Mouse (Mus musculus) hindbrain, postnatal 0 days (tissue): Measurements from ENCODE around the gene Wnt7a. TPM values are rescaled to one million over a fixed set of nuclear protein-coding genes. Genes with fewer than 3 reads are reported as not detected.
A peak's percentile ranks its signal among the peaks of the same experiment; 100 is the strongest.

Source experiments
- ATAC-seq: fragments of 200-750 bp; cut with Nextera tagmentation; 2 replicates; pipeline ENCODE4 v1.8.0; 2017; ENCODE audit warnings: mild to moderate bottlenecking, moderate TSS enrichment, moderate library complexity
- DNase-seq: peaks from one replicate; pipeline ENCODE4 v3.0.0-alpha.2; 2015; ENCODE audit warnings: low spot score
- H3K27ac ChIP-seq: fragments of 300-500 bp; sonication (generic); 2 replicates; pipeline ENCODE4 v1.5.1; 2014; ENCODE audit warnings: mild to moderate bottlenecking
- H3K27me3 ChIP-seq: fragments of 300-500 bp; sonication (generic); 2 replicates; pipeline ENCODE4 v1.6.1; 2014; ENCODE audit warnings: low read length, mixed read lengths; ENCODE audit not compliant: insufficient read depth
- H3K36me3 ChIP-seq: fragments of 300-500 bp; sonication (generic); 2 replicates; pipeline ENCODE4 v1.6.1; 2014; ENCODE audit warnings: low read length, mixed read lengths; ENCODE audit not compliant: insufficient read depth
- H3K4me1 ChIP-seq: fragments of 300-500 bp; sonication (generic); 2 replicates; pipeline ENCODE4 v1.6.1; 2014; ENCODE audit warnings: antibody characterized with exemption, low read length, mixed read lengths; ENCODE audit not compliant: insufficient read depth
- H3K4me2 ChIP-seq: fragments of 300-500 bp; sonication (generic); 2 replicates; pipeline ENCODE4 v1.6.1; 2014; ENCODE audit warnings: low read depth, mild to moderate bottlenecking, low read length, moderate library complexity, mixed read lengths
- H3K4me3 ChIP-seq: fragments of 300-500 bp; sonication (generic); 2 replicates; pipeline ENCODE4 v1.5.1; 2014; ENCODE audit warnings: low read length
- H3K9ac ChIP-seq: fragments of 300-500 bp; sonication (generic); replicated peaks from 2 replicates; pipeline ENCODE4 v1.6.1; 2014; ENCODE audit warnings: mild to moderate bottlenecking, low read length, moderate library complexity, mixed read lengths
- H3K9me3 ChIP-seq: fragments of 300-500 bp; sonication (generic); 2 replicates; pipeline ENCODE4 v1.6.1; 2016; ENCODE audit warnings: low read length, mixed read lengths
- CTCF ChIP-seq: IDR thresholded peaks from 2 replicates; pipeline ENCODE4 v1.5.1; 2016; ENCODE audit warnings: antibody characterized with exemption, control low read depth, low read depth
- WGBS: fragments of 180-500 bp; shearing (Covaris S2); extraction: QIAGEN DNeasy Blood & Tissue Kit; methylation state at CpG from one replicate; pipeline ENCODE4 v1.1.7; 2014; 5-methylcytosine and 5-hydroxymethylcytosine counted together
- polyA plus RNA-seq: library from polyadenylated mRNA; unstranded; fragments of >200 nt; fragmentation: Nextera tagmentation; extraction: Ambion mirVana; gene quantifications from 2 replicates; pipeline ENCODE4 v1.2.1, GENCODE M21; 2015
- total RNA-seq: library from RNA; depleted of rRNA; stranded (reverse); fragments of >200 nt; gene quantifications from 2 replicates; pipeline ENCODE4 v1.2.3, GENCODE M21; 2014; rRNA removed

Gene Wnt7a
- total RNA-seq (10.6 and 11.4 TPM in 2 replicates), polyA plus RNA-seq (5.8 and 6.2 TPM in 2 replicates)

DNA sequence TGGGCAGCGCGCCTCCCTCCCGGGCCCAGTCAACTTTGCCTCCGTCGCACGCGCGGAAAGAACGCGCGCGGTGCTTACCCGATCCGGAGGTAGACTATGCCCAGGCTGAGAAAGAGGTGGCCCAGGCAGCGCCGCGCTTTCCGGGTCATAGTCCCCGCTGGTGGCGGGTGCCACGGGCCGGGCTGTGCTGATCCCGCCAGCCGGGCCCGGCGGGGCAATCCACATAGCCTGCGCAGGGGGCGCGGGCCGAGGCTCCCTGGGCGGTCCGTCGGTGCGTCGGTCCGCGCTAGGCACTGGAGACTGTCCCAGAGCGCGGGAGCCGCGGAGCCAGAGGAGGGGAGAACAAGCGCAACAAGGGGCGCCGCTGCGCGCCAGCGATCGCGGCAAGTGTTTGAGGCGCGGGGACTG lies at the start of gene Wnt7a:
TSS of gene Wnt7a (minus strand) at position 403 of the 408 bp plus-strand sequence.
- no peaks in the 10 kb centered on the region for H3K36me3 ChIP-seq

DNA sequence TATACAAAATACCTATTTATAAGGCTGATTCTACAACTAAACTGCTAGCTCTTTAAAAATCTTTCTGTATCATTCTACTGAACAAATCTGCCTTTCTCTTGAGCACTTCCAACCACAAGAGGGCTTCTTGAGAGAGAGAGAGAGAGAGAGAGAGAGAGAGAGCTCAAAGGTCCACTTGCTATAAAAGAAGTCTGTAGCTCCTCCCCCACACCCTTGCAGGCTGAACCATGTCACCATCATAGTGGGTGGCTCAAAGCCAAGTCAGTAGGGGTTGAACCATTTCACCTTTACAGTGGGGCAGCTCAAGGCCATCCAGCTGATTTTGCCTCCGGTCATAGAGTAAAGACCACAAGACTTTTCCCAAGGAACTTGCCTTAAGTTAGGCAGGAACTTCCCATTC lies 48.3 kb upstream of the Wnt7a start:
- WGBS = 100% methylated on average over 1 of the region's 1 CpGs
- DNase-seq = no peak
- H3K27me3 ChIP-seq = no peaks in the 10 kb centered on the region
- H3K9me3 ChIP-seq = no peaks in the 10 kb centered on the region
- no peak for ATAC-seq
- H3K4me1 ChIP-seq = no peaks in the 10 kb centered on the region
- TF ChIP-seq CTCF = 0 out of 2 replicates have a peak, but pooled peaks have one; percentile 6
- H3K9ac ChIP-seq = no peak overlapping the region
- H3K27ac ChIP-seq = no peak overlapping the region
- 0 out of 2 replicates have a peak, but pooled peaks cover 8% of the 10 kb centered on the region for H3K36me3 ChIP-seq
- H3K4me2 ChIP-seq = no peak overlapping the region
- H3K4me3 ChIP-seq = no peak overlapping the region

More for the DNA sequence above, at the start of gene Wnt7a:
- ATAC-seq = peak; percentile 54
- Histone ChIP-seq H3K27ac (peak within 1 kb of the TSS; percentile 66; the same call in 1 of the 2 replicates), H3K4me1 (peaks cover 7% of the 10 kb centered on the region; the same call in 1 of the 2 replicates), H3K4me3 (peak within 1 kb of the TSS; percentile 53), H3K27me3 (peaks cover 12% of the 10 kb centered on the region), H3K9me3 (no peaks in the 10 kb centered on the region), H3K9ac (peak within 1 kb of the TSS; percentile 52), H3K4me2 (peak within 1 kb of the TSS; percentile 97)
- WGBS = under 1% methylated on average over 43 of the region's 51 CpGs
- TF ChIP-seq CTCF = no peak
- DNase-seq = peak; percentile 25

DNA sequence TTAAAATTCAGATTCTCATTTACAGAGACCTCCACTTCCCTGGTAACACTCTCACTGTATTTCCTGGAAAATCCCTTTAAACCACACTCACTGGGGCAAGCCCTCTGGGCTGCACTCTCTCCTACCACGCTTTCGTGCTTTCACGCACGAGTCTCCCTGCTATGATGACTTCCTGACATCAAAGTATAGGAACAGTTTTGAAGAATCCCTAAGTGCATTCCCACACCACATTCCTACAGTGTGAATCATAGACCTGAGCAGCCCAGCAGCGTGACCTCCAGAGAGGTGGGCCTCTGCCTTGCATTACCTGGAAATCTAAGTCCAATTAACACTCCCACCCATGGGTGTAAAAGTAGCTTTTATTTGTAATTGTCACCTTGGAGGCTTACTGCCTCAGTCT lies 43.4 kb upstream of the Wnt7a start:
- no peak overlapping the region for H3K27ac ChIP-seq
- H3K9me3 ChIP-seq = no peaks in the 10 kb centered on the region
- TF ChIP-seq CTCF = no peak
- no peak overlapping the region for H3K4me2 ChIP-seq
- no peak overlapping the region for H3K4me3 ChIP-seq
- DNase-seq (no peak), ATAC-seq (no peak)
- 75% methylated on average over 5 of the region's 5 CpGs for WGBS
- H3K9ac ChIP-seq = no peak overlapping the region
- no peaks in the 10 kb centered on the region for H3K36me3 ChIP-seq
- no peaks in the 10 kb centered on the region for H3K4me1 ChIP-seq
- H3K27me3 ChIP-seq = no peaks in the 10 kb centered on the region

DNA sequence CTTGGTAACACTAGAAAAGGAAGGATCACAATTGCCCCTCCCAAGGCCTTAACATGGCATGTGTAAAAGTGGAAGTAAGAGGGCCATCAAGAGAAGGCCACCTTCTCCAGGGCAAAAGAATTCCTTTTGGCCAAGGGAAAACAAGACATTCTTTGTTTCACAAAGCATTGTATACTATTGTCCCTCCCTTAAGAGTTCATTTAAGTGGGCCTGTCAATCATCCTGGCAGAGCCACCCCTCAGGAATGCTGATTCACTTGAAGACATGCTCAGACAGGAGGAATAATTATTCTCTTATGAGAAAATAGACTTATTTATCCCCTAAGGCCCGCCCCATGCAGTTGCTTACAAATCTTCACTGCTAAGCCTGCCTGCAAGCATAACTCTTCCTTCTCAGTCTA lies 40.9 kb upstream of the Wnt7a start:
- Histone ChIP-seq H3K27me3 (no peaks in the 10 kb centered on the region), H3K4me3 (no peak overlapping the region), H3K4me2 (no peak overlapping the region), H3K4me1 (no peaks in the 10 kb centered on the region), H3K36me3 (no peaks in the 10 kb centered on the region), H3K9me3 (no peaks in the 10 kb centered on the region), H3K27ac (no peak overlapping the region), H3K9ac (no peak overlapping the region)
- TF ChIP-seq CTCF = no peak
- 54% methylated on average over 1 of the region's 1 CpGs for WGBS
- ATAC-seq (no peak), DNase-seq (no peak)

DNA sequence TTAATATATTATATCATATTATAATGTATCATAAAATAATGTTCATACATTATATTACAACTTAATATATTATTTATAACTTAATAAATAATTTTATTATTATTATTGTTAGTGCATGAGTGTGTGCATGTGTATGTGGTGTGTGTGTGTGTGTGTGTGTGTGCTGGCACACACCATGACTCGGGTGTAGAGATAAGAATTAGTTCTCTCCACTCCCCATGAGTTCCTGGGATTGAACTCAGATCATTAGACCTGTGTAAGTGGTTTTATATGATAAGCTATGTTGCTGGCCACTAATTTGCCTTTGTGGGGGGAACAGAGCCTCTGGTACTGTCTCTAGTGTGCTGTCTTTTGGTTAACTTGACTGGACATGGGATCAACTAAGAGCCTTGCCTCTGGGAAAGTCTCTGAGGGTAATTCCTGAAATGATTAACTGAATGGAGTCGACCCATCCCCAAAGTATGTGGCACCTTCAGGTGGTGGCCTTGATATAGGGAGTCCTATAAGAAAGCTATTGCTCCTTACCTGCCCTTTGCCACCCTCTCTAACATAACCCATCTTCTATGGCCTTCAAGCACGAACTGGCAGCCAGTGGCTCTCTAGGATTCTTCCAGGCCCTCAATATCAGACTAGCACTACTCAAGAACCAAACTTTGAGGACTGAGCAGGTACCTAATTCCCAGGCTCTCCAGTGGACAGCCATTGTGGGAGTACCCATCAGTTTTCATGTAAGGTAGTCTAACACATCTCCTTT lies 38.5 kb upstream of the Wnt7a start:
- WGBS = 59% methylated on average over 3 of the region's 3 CpGs
- no peaks in the 10 kb centered on the region for H3K9me3 ChIP-seq
- no peak for TF ChIP-seq CTCF
- no peak overlapping the region for H3K4me2 ChIP-seq
- no peak for ATAC-seq
- H3K9ac ChIP-seq = no peak overlapping the region
- no peak overlapping the region for H3K4me3 ChIP-seq
- no peak for DNase-seq
- H3K27me3 ChIP-seq = no peaks in the 10 kb centered on the region
- H3K36me3 ChIP-seq = no peaks in the 10 kb centered on the region
- H3K4me1 ChIP-seq = no peaks in the 10 kb centered on the region
- H3K27ac ChIP-seq = no peak overlapping the region

DNA sequence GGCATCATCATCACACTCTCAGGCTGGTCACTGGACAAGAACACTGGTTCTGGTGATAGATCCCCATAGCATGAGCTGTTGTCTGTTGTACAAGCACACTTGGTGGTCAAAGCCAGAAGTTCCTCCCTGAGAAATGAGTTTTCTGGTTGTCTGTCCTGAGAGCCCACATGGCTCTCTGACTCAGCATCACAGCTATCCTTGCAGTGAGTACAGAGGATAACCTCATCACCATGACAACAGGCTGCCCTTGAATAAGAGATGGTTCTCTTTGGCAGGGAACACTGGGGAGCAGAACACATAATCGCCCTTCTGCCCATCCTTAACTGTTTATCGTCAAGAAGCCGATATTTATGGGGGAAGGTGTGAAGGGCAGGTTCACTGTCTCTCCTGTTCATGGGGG lies 34.2 kb upstream of the Wnt7a start:
- 72% methylated on average over 3 of the region's 3 CpGs for WGBS
- no peak for TF ChIP-seq CTCF

More for the DNA sequence above, 34.2 kb upstream of the Wnt7a start:
- Histone ChIP-seq H3K4me3 (no peak overlapping the region), H3K27ac (no peak overlapping the region), H3K36me3 (no peaks in the 10 kb centered on the region), H3K9ac (no peak overlapping the region), H3K4me2 (no peak overlapping the region), H3K27me3 (no peaks in the 10 kb centered on the region), H3K4me1 (peaks cover 4% of the 10 kb centered on the region; the same call in 1 of the 2 replicates), H3K9me3 (no peaks in the 10 kb centered on the region)
- no peak for DNase-seq
- ATAC-seq = no peak
